ENCODE assay signal across 8 mouse cellular contexts in the genomic region with DNA sequence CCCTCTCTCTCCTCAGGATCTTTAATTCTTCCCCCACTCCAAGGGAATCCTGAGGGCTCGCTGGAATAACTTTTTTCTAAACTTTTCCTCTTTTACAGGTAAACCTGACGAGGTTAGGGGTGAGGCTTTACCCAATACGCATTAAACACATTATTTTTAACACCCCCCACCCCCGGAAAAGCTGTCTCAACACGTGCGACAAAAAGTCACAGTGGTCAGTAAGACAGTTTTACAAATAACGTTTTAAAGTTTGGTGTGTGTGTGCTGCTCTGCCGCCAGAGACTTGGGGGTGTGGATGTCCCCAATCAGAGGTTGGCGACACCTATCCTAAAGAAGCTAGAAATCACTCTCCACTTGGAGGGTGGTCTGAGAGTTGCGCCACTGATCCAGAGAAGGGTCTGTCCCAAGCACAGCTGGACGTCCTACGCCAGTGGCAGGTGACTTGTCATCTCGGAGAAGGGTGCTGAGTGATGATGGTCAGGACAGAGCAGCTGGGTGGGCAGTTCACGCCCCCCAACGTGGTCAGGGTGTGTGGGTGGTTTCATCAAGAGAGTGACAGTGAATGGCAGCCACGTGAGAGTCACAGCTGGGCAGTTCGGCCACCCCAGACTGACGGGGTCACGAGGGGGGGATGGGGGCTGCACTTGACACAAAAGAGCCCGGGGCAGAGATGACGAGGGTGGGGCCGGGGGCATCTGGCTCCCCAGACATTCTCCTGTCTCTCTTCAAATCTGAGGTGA. TPM values are rescaled to one million over a fixed set of nuclear protein-coding genes. Genes with fewer than 3 reads are reported as not detected.
DNase-seq lines count a peak whose midpoint lies in the region; ATAC-seq lines count a peak whose summit lies in the region.

No protein-coding gene starts in this region.

- peak overlapping the region; percentile 91 for H3K27ac ChIP-seq in heart, embryonic 16.5 days (ENCODE audit: low read length)
- peak overlapping the region; percentile 100 for H3K27ac ChIP-seq in limb, embryonic 13.5 days
- H3K27ac ChIP-seq in midbrain, embryonic 16.5 days (ENCODE audit: low read length) = peak overlapping the region; percentile 100

- H3K36me3 ChIP-seq in heart, embryonic 16.5 days (ENCODE audit: control insufficient read depth, insufficient read depth) = no peaks in the 10 kb centered on the region
- peaks cover 25% of the 10 kb centered on the region for H3K36me3 ChIP-seq in limb, embryonic 13.5 days
- 0 out of 2 replicates have a peak, but pooled peaks cover 8% of the 10 kb centered on the region for H3K36me3 ChIP-seq in midbrain, embryonic 16.5 days (ENCODE audit: control insufficient read depth, insufficient read depth, low read length)

- peak overlapping the region; percentile 93 for H3K4me2 ChIP-seq in heart, embryonic 16.5 days (ENCODE audit: low read depth, low read length)
- peak overlapping the region; percentile 98 for H3K4me2 ChIP-seq in limb, embryonic 13.5 days (replicated peaks)
- peak overlapping the region; percentile 96 for H3K4me2 ChIP-seq in midbrain, embryonic 16.5 days (ENCODE audit: low read length)

- peak overlapping the region; percentile 98 for H3K9ac ChIP-seq in heart, embryonic 16.5 days (ENCODE audit: low read length)
- peak overlapping the region; percentile 100 for H3K9ac ChIP-seq in limb, embryonic 13.5 days
- H3K9ac ChIP-seq in midbrain, embryonic 16.5 days (ENCODE audit: low read depth, low read length) = peak overlapping the region; percentile 100

- WGBS in heart, embryonic 16.5 days = under 1% methylated on average over 22 of the region's 22 CpGs
- under 1% methylated on average over 22 of the region's 22 CpGs for WGBS in limb, embryonic 13.5 days
- WGBS in midbrain, embryonic 16.5 days = 1% methylated on average over 22 of the region's 22 CpGs

- ATAC-seq in heart, embryonic 16.5 days (replicated peaks; ENCODE audit: extremely low read depth, insufficient read depth, low FRiP score) = no peak
- 0 out of 2 replicates have a peak, but pooled peaks have one; percentile 3 for ATAC-seq in limb, embryonic 13.5 days (ENCODE audit: low FRiP score, low read depth)
- peak; percentile 8; the same call in 1 of the 2 replicates for ATAC-seq in midbrain, embryonic 16.5 days

- no peaks in the 10 kb centered on the region for H3K27me3 ChIP-seq in heart, embryonic 16.5 days (ENCODE audit: control insufficient read depth, insufficient read depth, low read length)
- no peaks in the 10 kb centered on the region for H3K27me3 ChIP-seq in limb, embryonic 13.5 days
- no peaks in the 10 kb centered on the region for H3K27me3 ChIP-seq in midbrain, embryonic 16.5 days (ENCODE audit: control insufficient read depth, insufficient read depth, low read depth, low read length)

- H3K9me3 ChIP-seq in heart, embryonic 16.5 days (replicated peaks; ENCODE audit: control insufficient read depth, low read length) = no peaks in the 10 kb centered on the region
- 0 out of 2 replicates have a peak, but pooled peaks cover 3% of the 10 kb centered on the region for H3K9me3 ChIP-seq in limb, embryonic 13.5 days
- no peaks in the 10 kb centered on the region for H3K9me3 ChIP-seq in midbrain, embryonic 16.5 days (replicated peaks; ENCODE audit: control insufficient read depth, low read length, poor library complexity, severe bottlenecking)

- peak; percentile 27 to 51 for DNase-seq in adrenal gland, adult 18-20 months (ENCODE audit: low spot score in 2 of 2)
- DNase-seq in adrenal gland, postnatal 14 days = no peak
- DNase-seq in urinary bladder, postnatal 36 days (ENCODE audit: low spot score in 2 of 2) = peak; percentile 11 to 13
- DNase-seq in urinary bladder, adult 2 months (ENCODE audit: low spot score) = no peak
- no peak for DNase-seq in gastrocnemius, adult 18-20 months (ENCODE audit: low spot score)

- H3K4me3 ChIP-seq in heart, embryonic 16.5 days (ENCODE audit: low read length) = peak overlapping the region; percentile 94
- H3K4me3 ChIP-seq in limb, embryonic 13.5 days = peak overlapping the region; percentile 87
- H3K4me3 ChIP-seq in midbrain, embryonic 16.5 days (ENCODE audit: low read depth, low read length) = peak overlapping the region; percentile 92

- H3K4me1 ChIP-seq in heart, embryonic 16.5 days (ENCODE audit: control insufficient read depth, insufficient read depth, low read length) = peaks cover 49% of the 10 kb centered on the region
- H3K4me1 ChIP-seq in limb, embryonic 13.5 days = peaks cover 64% of the 10 kb centered on the region
- H3K4me1 ChIP-seq in midbrain, embryonic 16.5 days (ENCODE audit: control insufficient read depth, insufficient read depth, low read length) = peaks cover 39% of the 10 kb centered on the region

RNA-seq across cellular contexts. Expression of a gene that starts 1.4 kb away (rescaled TPM):
- 100 to 1,000 TPM in 1 of 2 experiments, 10 to 100 TPM in 1; 87.6 to 109 TPM for total RNA-seq in adrenal gland, adult 18-20 months (2021)
- 109 and 118 TPM in 2 replicates for total RNA-seq in adrenal gland, postnatal 14 days (2021)
- polyA plus RNA-seq in urinary bladder, adult 2 months (2012; rRNA removed) = 85.5 and 132 TPM in 2 replicates
- polyA plus RNA-seq in heart, embryonic 16.5 days (2015; fragmentation: Nextera tagmentation; extraction: Ambion mirVana) = 13.3 and 19.8 TPM in 2 replicates
- polyA plus RNA-seq in limb, embryonic 13.5 days (2015; fragmentation: Nextera tagmentation; extraction: Ambion mirVana) = 117 and 119 TPM in 2 replicates
- polyA plus RNA-seq in midbrain, embryonic 16.5 days (2015; fragmentation: Nextera tagmentation; extraction: Ambion mirVana) = 82.8 and 86.1 TPM in 2 replicates
- total RNA-seq in gastrocnemius, adult 18-20 months (2021) = 1 to 10 TPM; 5.7 to 7.9 TPM

RNA-seq across cellular contexts. Expression of a gene that starts 27.5 kb away (rescaled TPM):
- total RNA-seq in adrenal gland, adult 18-20 months (2021) = 100 to 1,000 TPM; 139 to 162 TPM
- total RNA-seq in adrenal gland, postnatal 14 days (2021) = 124 and 137 TPM in 2 replicates
- 143 and 188 TPM in 2 replicates for polyA plus RNA-seq in urinary bladder, adult 2 months (2012; rRNA removed)
- 134 and 135 TPM in 2 replicates for polyA plus RNA-seq in heart, embryonic 16.5 days (2015; fragmentation: Nextera tagmentation; extraction: Ambion mirVana)
- polyA plus RNA-seq in limb, embryonic 13.5 days (2015; fragmentation: Nextera tagmentation; extraction: Ambion mirVana) = 127 and 137 TPM in 2 replicates
- polyA plus RNA-seq in midbrain, embryonic 16.5 days (2015; fragmentation: Nextera tagmentation; extraction: Ambion mirVana) = 86.2 and 89.6 TPM in 2 replicates
- total RNA-seq in gastrocnemius, adult 18-20 months (2021) = 10 to 100 TPM; 70.5 to 72.1 TPM

RNA-seq across cellular contexts. Expression of a gene that starts 27.5 kb away (rescaled TPM):
- total RNA-seq in adrenal gland, adult 18-20 months (2021) = 1 to 10 TPM; 5.2 to 5.5 TPM
- total RNA-seq in adrenal gland, postnatal 14 days (2021) = 4.1 and 5.4 TPM in 2 replicates
- 3.0 and 4.2 TPM in 2 replicates for polyA plus RNA-seq in urinary bladder, adult 2 months (2012; rRNA removed)
- polyA plus RNA-seq in heart, embryonic 16.5 days (2015; fragmentation: Nextera tagmentation; extraction: Ambion mirVana) = 6.5 TPM in 2 replicates
- 24.6 and 24.9 TPM in 2 replicates for polyA plus RNA-seq in limb, embryonic 13.5 days (2015; fragmentation: Nextera tagmentation; extraction: Ambion mirVana)
- 297 and 334 TPM in 2 replicates for polyA plus RNA-seq in midbrain, embryonic 16.5 days (2015; fragmentation: Nextera tagmentation; extraction: Ambion mirVana)
- total RNA-seq in gastrocnemius, adult 18-20 months (2021) = under 1 TPM; 0.25 to 0.43 TPM

RNA-seq across cellular contexts. Expression of a gene that starts 27.6 kb away (rescaled TPM):
- 10 to 100 TPM; 41.3 to 50.2 TPM for total RNA-seq in adrenal gland, adult 18-20 months (2021)
- total RNA-seq in adrenal gland, postnatal 14 days (2021) = 34.2 and 42.6 TPM in 2 replicates
- 43.0 and 48.0 TPM in 2 replicates for polyA plus RNA-seq in urinary bladder, adult 2 months (2012; rRNA removed)
- 25.4 and 27.6 TPM in 2 replicates for polyA plus RNA-seq in heart, embryonic 16.5 days (2015; fragmentation: Nextera tagmentation; extraction: Ambion mirVana)
- polyA plus RNA-seq in limb, embryonic 13.5 days (2015; fragmentation: Nextera tagmentation; extraction: Ambion mirVana) = 35.6 and 38.1 TPM in 2 replicates
- polyA plus RNA-seq in midbrain, embryonic 16.5 days (2015; fragmentation: Nextera tagmentation; extraction: Ambion mirVana) = 27.1 and 28.9 TPM in 2 replicates
- total RNA-seq in gastrocnemius, adult 18-20 months (2021) = 10 to 100 TPM; 29.3 to 33.0 TPM

RNA-seq across cellular contexts. Expression of a gene that starts 30.2 kb away (rescaled TPM):
- total RNA-seq in adrenal gland, adult 18-20 months (2021) = 1 to 10 TPM; 7.9 to 8.8 TPM
- 29.5 and 30.2 TPM in 2 replicates for total RNA-seq in adrenal gland, postnatal 14 days (2021)
- 11.5 and 11.6 TPM in 2 replicates for polyA plus RNA-seq in urinary bladder, adult 2 months (2012; rRNA removed)
- 39.6 and 45.2 TPM in 2 replicates for polyA plus RNA-seq in heart, embryonic 16.5 days (2015; fragmentation: Nextera tagmentation; extraction: Ambion mirVana)
- polyA plus RNA-seq in limb, embryonic 13.5 days (2015; fragmentation: Nextera tagmentation; extraction: Ambion mirVana) = 24.0 and 25.6 TPM in 2 replicates
- polyA plus RNA-seq in midbrain, embryonic 16.5 days (2015; fragmentation: Nextera tagmentation; extraction: Ambion mirVana) = 5.2 and 5.9 TPM in 2 replicates
- total RNA-seq in gastrocnemius, adult 18-20 months (2021) = 1 to 10 TPM; 2.6 to 4.1 TPM

Comparison
In these comparisons a context has a peak if more than half of its experiments do, and no peak if none do; other contexts are left out.
1. DNase-seq: peak in adrenal gland, adult 18-20 months (2 of 2) and urinary bladder, postnatal 36 days (2 of 2); none in adrenal gland, postnatal 14 days (single experiment), urinary bladder, adult 2 months (single experiment) and gastrocnemius, adult 18-20 months (single experiment).
2. RNA of a gene that starts 27.5 kb away (polyA plus RNA-seq): 297 to 334 TPM in midbrain, embryonic 16.5 days; 24.6 to 24.9 TPM in limb, embryonic 13.5 days, 6.5 TPM in heart, embryonic 16.5 days and 3.0 to 4.2 TPM in urinary bladder, adult 2 months; every median in the first group is over 10 times any median in the second.
3. Peak in every context shown above with its lines, with median percentiles within 50 percentile points of each other: H3K27ac ChIP-seq, H3K4me2 ChIP-seq, H3K4me3 ChIP-seq and H3K9ac ChIP-seq.